Mouse (Mus musculus) small intestine, adult 2 months (tissue): ENCODE measurements around the gene Zfp523. TPM values are rescaled to one million over a fixed set of nuclear protein-coding genes. Genes with fewer than 3 reads are reported as not detected.

Experiments used
- H3K27ac ChIP-seq: fragments of 200-500 bp; 2 replicates; pipeline ENCODE4 v1.5.1; 2012; ENCODE audit warnings: low read depth, low read length, control low read depth, inconsistent platforms; ENCODE audit not compliant: insufficient read depth
- H3K27me3 ChIP-seq: fragments of 200-500 bp; 2 replicates; pipeline ENCODE4 v1.6.1; 2012; ENCODE audit warnings: mild to moderate bottlenecking, moderate library complexity, low read length, inconsistent platforms; ENCODE audit not compliant: control insufficient read depth, insufficient read depth
- H3K36me3 ChIP-seq: fragments of 200-500 bp; 2 replicates; pipeline ENCODE4 v1.6.1; 2012; ENCODE audit warnings: mild to moderate bottlenecking, low read length, control low read depth, inconsistent platforms; ENCODE audit not compliant: control insufficient read depth, insufficient read depth
- H3K4me1 ChIP-seq: fragments of 200-500 bp; 2 replicates; pipeline ENCODE4 v1.6.1; 2012; ENCODE audit warnings: low read length, inconsistent platforms, mixed read lengths; ENCODE audit not compliant: control insufficient read depth, insufficient read depth, insufficient read length
- H3K4me3 ChIP-seq: fragments of 200-500 bp; 2 replicates; pipeline ENCODE4 v1.5.1; 2012; ENCODE audit warnings: low read depth, mild to moderate bottlenecking, control low read depth, inconsistent platforms, low read length, moderate library complexity
- CTCF ChIP-seq: fragments of 200-500 bp; IDR thresholded peaks from 2 replicates; pipeline ENCODE4 v1.5.1; 2012; ENCODE audit warnings: low read depth, mild to moderate bottlenecking, control low read depth, inconsistent platforms, low read length, moderate library complexity, mixed read lengths; ENCODE audit not compliant: insufficient replicate concordance, insufficient read length; ENCODE audit errors: extremely low read depth
- POLR2A ChIP-seq: fragments of 200-500 bp; IDR thresholded peaks from 2 replicates; pipeline ENCODE4 v1.6.1; 2012; ENCODE audit warnings: low read depth, mild to moderate bottlenecking, control low read depth, inconsistent platforms, low read length, moderate library complexity
- WGBS: fragments of 180-500 bp; shearing (Covaris S2); methylation state at CpG from one replicate; pipeline ENCODE4 v1.1.7; 2018; 5-methylcytosine and 5-hydroxymethylcytosine counted together
- polyA plus RNA-seq: library from polyadenylated mRNA; depleted of rRNA; stranded (reverse); fragments of >200 nt; gene quantifications from 2 replicates; pipeline ENCODE4 v1.2.3, GENCODE M21; 2012

The Zfp523 gene
- polyA plus RNA-seq, 1 experiment: 39.8 TPM

DNA sequence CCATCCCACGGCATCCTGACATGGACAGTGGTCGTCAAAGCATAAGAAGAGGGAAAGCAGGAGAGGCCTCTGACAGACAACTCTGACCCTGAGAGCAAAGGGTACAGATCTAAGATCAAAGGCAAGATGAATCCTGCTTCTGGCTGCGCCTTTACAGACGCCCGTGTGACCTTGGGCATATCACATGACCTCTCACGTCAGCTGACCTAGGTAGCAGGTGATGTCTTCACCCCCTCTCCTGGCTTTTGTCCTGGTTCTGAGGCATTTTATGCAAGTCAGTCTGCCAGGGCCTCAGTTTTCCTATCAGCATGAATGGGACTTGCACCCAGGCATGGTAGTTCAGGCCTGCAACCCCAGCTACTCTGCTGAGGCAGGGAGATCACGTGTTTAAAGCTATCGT is 38.9 kb upstream of the Zfp523 start:
- 76% methylated on average over 8 of the region's 8 CpGs for WGBS
- no peak for TF ChIP-seq CTCF
- no peak for TF ChIP-seq POLR2A

DNA sequence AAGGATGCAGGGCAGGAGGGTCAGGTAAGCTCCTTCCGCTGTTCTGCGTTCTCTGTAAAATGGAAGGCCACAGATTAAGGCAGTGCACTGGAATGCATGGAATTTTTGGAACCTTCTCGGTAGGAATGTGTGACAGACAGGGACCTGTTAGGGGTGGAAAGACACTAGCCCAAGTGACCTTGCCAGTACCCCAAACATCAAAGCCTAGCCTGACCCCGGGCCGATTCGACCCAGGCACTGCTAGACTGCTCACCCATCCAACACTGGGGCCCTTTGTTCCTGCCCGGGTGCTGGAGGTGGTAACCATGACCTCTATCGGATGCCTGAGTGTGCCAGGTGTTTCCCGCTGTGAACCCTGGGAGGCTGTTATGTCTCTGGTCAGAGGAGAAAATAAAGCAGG is 38.2 kb upstream of the Zfp523 start:
- Histone ChIP-seq H3K36me3 (no peaks in the 10 kb centered on the region), H3K4me1 (0 out of 2 replicates have a peak, but pooled peaks cover 2% of the 10 kb centered on the region), H3K27ac (no peak overlapping the region), H3K27me3 (peaks cover 29% of the 10 kb centered on the region), H3K4me3 (no peak overlapping the region)
- 56% methylated on average over 9 of the region's 9 CpGs for WGBS
- TF ChIP-seq POLR2A: no peak
- no peak for TF ChIP-seq CTCF

More for the DNA sequence above, 38.9 kb upstream of the Zfp523 start:
- no peak overlapping the region for H3K27ac ChIP-seq
- no peak overlapping the region for H3K4me3 ChIP-seq
- H3K36me3 ChIP-seq: no peaks in the 10 kb centered on the region
- H3K27me3 ChIP-seq: peaks cover 29% of the 10 kb centered on the region
- H3K4me1 ChIP-seq: 0 out of 2 replicates have a peak, but pooled peaks cover 2% of the 10 kb centered on the region

DNA sequence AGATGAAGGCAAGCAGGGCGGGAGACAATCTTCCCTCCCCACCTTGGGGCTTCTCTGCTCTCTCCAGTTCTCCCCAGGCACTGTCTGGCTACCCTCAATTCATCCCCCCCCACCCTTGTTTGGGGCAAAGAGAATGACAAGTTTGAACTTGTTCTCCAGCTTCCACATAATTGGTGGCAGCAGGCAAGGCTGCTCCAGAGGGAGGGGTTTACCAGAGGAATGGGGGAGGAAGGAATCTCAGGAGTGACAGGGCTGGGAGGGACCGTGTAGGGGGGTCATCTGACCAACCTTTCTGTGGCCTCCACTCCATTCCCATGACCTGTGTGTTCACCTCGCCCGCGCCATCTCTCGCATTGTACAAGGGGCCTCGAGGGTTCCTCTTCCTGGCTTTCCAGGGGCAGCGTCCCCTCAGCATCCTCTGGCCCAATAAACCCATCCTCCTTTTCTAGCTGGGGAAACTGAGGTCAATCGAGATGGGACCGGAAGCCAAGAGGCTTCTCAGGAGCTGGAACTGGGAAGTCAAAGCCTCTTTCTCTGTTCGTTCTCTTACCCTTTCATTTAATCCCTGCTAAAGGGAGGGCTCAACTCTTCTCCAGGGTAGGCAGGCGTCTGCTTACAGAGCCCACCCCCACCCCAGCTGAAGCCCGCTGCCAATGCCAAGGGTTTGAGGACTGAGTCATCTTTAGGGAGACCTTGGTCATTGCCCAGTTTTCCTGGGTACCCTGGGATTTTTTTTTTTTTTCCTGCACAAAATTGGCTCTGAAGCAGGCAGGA is 36.3 kb upstream of the Zfp523 start:
- TF ChIP-seq CTCF: no peak
- Histone ChIP-seq H3K4me1 (0 out of 2 replicates have a peak, but pooled peaks cover 4% of the 10 kb centered on the region), H3K36me3 (no peaks in the 10 kb centered on the region), H3K27me3 (peaks cover 41% of the 10 kb centered on the region), H3K4me3 (no peak overlapping the region), H3K27ac (no peak overlapping the region)
- 54% methylated on average over 13 of the region's 13 CpGs for WGBS

DNA sequence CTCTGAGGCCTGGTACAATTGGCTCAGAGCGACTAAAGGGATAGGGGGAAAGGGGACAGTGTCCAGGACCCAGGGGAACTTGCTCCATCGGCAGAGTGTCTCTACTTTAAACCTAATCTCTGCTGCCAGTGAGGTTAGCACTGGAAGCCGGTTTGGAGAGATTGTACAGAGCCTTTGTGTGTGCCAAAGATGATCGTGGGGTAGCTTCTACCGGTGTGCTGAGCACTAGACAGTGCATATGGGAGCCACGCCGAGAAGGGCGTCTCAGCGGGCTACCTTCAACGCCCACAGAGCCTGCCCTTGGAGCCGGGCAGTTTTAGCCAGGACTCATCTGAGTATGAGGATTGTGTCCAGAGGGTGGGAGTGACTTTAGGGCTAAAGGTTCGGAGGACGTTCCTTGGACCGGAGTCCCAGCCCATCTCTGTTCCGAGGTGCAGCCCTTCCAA is 35.7 kb upstream of the Zfp523 start:
- no peak for TF ChIP-seq POLR2A
- TF ChIP-seq CTCF: no peak
- no peak overlapping the region for H3K4me3 ChIP-seq
- no peaks in the 10 kb centered on the region for H3K36me3 ChIP-seq
- 0 out of 2 replicates have a peak, but pooled peaks cover 4% of the 10 kb centered on the region for H3K4me1 ChIP-seq
- peaks cover 41% of the 10 kb centered on the region for H3K27me3 ChIP-seq
- WGBS: 7% methylated on average over 15 of the region's 15 CpGs
- no peak overlapping the region for H3K27ac ChIP-seq

DNA sequence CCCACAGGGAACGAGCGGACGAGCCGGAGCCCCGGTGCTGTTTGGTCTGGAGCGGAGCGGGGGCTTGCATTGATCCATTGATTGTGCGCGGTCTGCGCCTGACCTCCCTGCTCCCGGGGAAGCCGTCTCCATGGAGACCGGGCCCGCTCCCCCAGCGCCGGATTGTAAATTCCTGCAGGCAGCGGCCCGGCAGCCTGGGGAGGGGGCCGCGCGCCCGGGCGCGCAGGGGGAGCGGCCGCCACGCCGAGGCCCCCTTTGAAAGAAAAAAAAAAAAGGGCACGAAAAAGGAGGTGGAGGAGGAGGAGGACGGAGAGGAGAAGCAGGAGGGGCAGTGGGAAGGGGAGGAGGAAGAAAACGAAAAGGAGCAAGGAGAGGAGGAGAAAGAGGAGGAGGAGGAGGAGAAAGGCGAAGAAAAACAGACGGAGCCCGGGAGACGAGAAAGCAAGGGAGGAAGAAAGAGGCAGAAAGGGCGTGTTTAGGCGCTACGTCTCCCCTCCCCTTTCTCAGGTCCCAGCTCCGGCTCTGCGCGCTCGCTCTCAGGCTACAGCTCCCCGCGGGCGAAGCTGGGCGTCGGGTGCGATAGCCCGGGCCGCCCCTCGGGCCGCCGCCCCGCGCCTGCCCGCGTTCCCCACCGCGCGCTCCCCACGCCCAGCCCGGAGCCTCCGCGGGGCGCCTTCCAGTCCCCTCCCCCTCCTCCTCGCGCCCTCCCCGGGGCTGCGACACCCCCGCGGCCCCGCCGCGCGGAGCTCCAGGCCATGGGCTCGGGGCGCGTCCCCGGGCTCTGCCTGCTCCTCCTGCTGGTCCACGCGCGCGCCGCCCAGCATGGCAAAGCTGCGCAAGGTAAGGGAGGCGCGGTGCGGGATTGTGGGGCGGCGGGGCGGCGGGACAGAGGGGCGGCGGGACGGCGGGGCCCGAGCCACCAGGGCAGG is 34.9 kb upstream of the Zfp523 start, which contains the start of gene Scube3:
TSS of gene Scube3 (plus strand) at position 371 of the 929 bp plus-strand sequence.
- Histone ChIP-seq H3K36me3 (no peaks in the 10 kb centered on the region), H3K4me3 (peak within 1 kb of the TSS; percentile 54), H3K4me1 (0 out of 2 replicates have a peak, but pooled peaks cover 4% of the 10 kb centered on the region), H3K27ac (no peak within 1 kb of the TSS), H3K27me3 (peaks cover 39% of the 10 kb centered on the region)
- TF ChIP-seq CTCF: no peak
- no peak for TF ChIP-seq POLR2A
- WGBS: 1% methylated on average over 92 of the region's 97 CpGs

DNA sequence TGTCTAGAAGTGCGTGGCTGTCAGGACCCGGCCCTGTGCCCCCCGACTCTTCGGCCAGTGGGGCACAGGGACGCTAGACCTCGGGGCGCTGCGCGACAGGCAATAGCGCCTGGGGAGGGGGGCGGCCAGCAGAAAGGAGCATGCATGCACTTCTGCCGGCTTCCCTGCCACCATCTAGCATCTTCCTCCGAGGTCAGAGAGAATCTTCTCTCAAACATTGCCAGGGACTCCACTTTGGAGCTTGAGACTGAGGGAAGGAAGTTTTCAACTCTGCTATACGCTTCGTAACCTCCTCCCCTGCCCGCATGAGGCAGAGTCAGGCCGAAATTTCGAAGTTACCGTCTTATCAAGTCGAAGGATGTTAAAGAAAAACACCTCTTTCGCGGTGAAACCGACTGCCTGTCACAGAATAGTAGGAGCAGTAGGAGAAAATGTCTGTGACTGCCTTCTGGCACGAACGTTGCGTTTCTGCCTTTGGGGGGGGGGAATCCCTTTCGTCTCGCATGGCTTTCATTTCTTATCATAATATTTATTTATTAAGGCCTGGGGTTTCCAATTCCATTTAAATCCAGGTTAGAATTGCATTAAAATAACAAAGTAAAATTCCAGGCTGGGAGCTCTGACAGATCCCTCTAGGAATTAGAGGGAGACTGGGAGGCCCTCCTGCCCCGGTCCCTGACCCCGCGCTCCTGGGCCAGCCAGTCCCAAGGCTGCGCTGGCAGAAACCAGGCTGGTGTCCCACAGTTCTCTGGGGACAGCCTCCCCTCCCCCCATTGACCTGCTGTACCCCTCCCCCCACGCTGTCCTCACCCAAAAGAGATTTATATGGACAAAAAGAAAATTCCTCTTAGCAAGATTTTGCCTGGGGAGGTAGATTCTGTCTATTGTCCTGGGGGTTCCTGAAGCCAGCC is 34.0 kb upstream of the Zfp523 start:
- H3K4me1 ChIP-seq: 0 out of 2 replicates have a peak, but pooled peaks cover 4% of the 10 kb centered on the region

More for the DNA sequence above, 34.0 kb upstream of the Zfp523 start:
- Histone ChIP-seq H3K27me3 (peaks cover 39% of the 10 kb centered on the region), H3K4me3 (peak overlapping the region; percentile 54), H3K27ac (no peak overlapping the region), H3K36me3 (no peaks in the 10 kb centered on the region)
- WGBS: 4% methylated on average over 33 of the region's 33 CpGs
- no peak for TF ChIP-seq CTCF
- no peak for TF ChIP-seq POLR2A
